Mouse (Mus musculus) left cerebral cortex, postnatal 14 days (tissue): ENCODE data around the gene Mrps12. TPM values are rescaled to one million over a fixed set of nuclear protein-coding genes. Genes with fewer than 3 reads are reported as not detected.
A peak's percentile ranks its signal among the peaks of the same experiment; 100 is the strongest.

Experiments used
- DNase-seq, 2 experiments: peaks; one replicate each; pipeline ENCODE4 v3.0.0; 2021 to 2022; ENCODE audit warnings: low spot score in 2 of 2, mixed read lengths in 1 of 2
- intact Hi-C: fragments of 180-260 bp; cut with DNase I; formaldehyde crosslinking; loops from one replicate; pipeline ENCODE4 v1.15.1; 2025
- total RNA-seq, 2 experiments: library from RNA; stranded (reverse); gene quantifications; 2 replicates each; pipeline ENCODE4 v1.2.3; 2021

Mrps12 gene
- total RNA-seq, 2 experiments from 2014 or later, result 60.4 to 66.5 TPM

DNA sequence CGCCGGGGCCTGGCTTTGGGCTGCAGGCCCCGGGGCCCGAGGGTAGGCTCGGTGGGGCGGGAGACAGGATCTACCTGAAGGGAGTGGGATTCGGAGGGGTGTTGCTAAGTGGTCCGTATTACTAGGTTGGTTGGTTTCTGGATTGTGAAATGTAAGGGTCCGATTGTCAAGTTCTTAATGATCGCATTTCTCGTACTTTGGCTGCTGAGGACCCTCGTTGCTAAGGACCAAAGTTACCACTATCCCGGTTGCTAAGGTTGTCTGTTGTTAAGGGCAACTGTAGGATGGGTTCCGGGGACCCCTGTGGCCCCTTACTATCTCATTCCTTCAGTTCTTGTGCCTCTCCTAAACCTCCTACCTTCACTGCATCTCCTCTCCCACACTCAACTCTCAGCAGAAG is 25.3 kb upstream of the Mrps12 start:
- intact Hi-C loops, result no loop called here

DNA sequence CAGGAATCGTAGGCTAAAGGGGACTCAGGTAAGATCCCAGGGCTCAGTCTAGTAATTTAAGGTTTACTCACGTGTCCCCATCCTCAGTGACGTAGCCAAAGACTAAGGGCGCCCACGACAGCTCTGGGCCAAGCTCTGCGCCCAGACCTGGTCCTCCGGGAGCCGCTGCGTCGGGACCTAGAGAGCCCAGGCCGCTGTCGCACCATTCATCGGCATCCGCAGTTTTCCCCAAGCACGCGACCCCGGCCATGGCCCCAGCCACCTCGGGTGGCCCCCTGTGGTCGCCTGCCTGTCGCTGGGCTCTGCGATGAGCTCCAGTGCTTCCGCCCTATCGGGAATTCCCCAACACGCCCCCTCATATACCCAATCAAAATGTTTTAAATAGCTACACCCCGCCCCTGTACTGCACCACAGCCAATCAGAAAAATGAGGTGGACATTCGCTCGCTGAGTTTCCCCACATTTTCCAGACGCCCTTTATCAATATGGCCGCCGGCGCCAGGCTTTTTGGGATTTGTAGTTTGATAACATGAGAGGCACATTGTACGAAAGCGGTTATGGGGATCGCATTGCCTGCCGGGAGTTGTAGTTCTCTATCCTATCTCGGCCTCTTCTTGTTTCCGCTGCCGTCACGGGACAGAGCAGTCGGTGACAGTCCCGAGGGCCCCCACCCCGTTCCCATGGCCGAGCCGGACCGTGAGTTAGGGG is 24.7 kb upstream of the Mrps12 start, which contains the start of gene Sirt2:
Sirt2 (plus strand) TSS at position 563 of the 707 bp plus-strand sequence.
- intact Hi-C loops, result no loop called here
- DNase-seq, result peak; percentile 99

More for the DNA sequence above, 25.3 kb upstream of the Mrps12 start:
- DNase-seq, result no peak

DNA sequence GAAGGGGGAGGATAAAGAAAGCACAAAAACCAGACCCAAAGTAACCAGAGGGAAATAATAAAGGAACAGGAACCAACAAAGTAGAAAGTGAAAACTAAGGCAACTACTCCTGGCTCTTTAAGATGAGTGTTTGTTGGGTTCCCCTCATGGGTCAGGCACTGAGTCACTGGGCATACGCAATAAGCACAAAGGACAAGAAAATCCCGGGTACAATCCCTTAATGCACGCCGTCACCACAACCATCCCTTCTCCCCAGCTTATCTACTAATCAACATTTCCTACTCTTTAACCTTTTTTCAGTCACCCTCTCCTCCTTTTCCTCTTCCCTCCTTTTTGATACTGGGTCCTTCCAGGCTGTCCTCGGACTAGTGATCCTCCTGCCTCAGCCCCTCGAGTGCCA is 23.6 kb upstream of the Mrps12 start:
- DNase-seq, result no peak
- intact Hi-C loops, result no loop called here

DNA sequence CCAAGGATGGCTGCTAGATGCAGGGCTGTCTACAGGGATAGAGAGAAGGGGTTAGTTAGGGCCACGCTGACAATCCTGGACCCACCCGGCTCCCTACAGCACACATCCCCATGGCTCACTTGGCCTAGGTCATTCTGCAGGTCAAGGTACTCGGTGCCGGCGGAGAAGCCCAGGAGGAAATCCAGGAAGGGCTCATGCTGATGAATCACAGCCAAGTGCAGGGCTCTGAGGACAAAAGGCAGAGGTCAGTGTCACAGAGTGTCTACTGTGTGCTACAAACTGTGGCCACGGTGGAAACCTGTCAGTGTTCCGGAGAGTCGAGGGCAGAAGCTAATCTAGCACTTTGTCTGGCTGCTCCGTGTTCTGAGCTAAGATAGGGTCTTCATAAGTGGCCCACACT is 20.3 kb upstream of the Mrps12 start:
- intact Hi-C loops, result no loop called here
- DNase-seq, result no peak

DNA sequence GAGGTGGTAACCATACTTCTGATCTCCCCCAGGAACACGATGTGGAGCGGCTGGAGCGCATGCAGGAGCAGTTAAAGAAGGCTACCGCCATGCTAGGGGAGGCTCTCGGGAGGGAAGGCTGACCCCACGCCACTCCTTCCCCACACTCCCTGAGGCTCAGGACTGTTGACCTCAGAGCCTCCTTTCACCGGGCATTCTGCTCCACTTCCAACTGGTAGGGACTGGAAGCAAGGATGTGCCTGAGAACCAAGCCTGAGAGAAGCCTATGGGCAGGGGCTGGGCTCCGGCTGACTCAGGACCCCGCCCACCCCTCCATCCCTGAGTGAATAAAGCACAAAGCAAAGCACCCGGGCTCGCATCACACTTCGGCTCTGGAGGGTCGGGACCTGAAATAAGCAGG is 17.0 kb upstream of the Mrps12 start:
- intact Hi-C loops, result no loop called here
- DNase-seq, result no peak

DNA sequence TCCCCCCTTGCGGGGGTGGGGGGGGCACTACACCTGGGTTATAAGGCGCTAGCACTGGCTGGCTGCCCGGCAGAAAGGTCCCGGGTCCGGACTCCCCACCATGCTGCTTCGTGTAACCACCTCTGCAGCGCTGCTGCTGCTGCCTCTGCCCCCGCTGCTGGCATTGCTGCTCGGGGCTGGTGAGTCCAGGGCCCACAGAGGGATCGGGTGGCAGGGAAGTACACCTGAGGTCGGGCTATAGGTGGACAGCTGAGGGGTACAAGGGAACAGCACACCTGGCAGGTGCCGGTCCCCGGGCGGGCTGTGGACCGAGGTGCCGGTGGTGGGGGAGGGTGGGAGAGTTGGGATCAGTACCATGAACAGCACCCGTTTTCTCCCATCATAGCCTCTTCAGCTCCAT is 14.5 kb upstream of the Mrps12 start, which contains the start of gene Ccer2:
Ccer2 (plus strand) TSS at position 96 of the 400 bp plus-strand sequence.
- no peak for DNase-seq
- intact Hi-C loops, result no loop called here

DNA sequence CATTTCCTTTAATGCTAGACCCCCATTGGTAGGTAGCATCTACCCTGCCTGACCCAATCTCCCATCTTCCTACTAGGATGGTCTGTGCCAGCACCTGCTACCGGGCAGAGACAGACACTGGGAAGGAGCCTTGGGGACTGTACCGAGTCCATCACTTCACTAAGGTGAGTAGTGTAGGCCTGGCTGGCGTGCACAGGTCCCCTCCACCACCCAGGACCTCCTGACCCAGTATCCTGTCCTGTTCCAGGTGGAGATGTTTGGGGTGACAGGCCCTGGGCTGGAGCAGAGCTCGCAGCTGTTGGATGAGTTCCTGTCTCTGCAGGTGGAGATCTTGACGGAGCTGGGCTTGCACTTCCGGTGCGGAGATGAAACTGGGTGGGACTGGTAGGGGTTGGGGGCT is 8.3 kb upstream of the Mrps12 start:
- intact Hi-C loops, result no loop called here
- DNase-seq, result no peak

DNA sequence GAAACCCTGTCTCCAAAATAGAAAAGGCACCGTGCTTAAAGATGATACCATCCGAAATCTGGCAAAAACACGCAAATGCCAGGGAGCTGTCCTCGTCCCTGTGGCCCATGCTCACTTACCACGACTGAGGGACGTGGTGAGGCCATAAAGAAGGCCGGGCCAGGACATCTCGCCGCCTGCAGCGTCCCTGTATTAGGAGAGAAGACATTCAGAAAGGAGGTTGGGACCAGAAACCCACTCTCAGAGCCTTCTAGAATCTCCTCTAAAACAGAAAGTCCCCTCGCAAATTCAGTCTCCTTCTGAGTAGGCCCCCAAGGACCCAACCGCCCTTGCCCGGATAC is 282 bp downstream of the Mrps12 start:
- no peak for DNase-seq
- intact Hi-C loops, result no loop called here

DNA sequence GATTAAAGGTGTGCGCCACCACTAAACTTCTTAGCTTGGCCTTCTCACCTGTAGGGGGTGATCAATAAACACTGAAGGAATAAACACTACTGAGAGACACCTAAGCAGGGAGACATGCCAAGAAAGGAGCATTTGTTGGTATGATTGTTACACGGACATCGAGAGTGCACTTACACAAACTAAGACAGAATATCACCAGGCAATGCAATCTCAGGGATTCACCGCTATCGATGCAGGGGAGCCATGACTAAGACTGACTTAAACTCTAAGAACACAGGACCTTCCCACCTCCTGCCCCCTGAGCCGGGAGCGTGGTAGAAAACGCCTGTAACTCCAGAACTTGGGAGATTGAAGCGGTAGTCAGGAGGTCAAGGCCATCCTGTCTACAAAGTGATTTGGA is 671 bp downstream of the Mrps12 start:
- DNase-seq, result no peak
- intact Hi-C loops, result no loop called here

DNA sequence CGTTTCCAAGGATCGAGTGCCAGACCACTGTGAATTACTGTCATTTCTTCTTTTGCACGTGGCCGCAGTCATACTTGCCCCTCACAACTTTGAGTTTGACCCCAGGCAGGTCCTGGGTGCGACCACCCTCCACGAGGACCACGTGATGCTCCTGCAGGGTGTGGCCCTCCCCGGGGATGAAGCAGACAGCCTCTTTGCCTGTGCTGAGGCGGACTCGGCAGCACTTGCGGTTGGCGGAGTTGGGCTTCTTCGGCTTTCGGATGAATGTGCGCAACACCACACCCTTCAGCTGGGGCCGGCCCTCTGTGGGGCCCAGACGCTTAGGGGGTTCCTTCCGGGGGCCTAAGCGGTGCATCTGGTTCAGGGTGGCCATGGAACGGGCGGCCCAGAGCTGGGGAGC is 1.8 kb downstream of the Mrps12 start:
- DNase-seq, result no peak
- intact Hi-C loops, result no loop called here

DNA sequence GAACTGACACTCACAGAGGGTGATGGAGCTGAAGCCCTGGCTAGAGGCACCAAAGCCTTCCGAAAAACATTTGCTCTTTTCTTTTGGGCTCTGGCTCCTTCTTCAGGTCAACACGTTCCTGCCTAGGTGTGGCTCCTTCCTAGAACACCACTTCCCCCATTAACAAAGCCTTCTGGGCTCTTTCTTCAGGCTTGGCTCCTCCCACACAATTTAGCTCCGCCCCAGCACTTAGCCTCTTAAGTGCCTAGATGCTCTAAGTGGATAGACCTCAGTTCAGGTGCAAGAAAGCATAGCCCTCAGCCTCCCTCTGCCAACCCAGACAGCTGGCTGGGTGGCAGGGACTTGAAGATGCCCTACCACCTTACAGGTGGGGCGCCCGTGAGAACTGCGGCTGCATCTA is 5.9 kb downstream of the Mrps12 start:
- DNase-seq, result no peak
- intact Hi-C loops, result no loop called here

DNA sequence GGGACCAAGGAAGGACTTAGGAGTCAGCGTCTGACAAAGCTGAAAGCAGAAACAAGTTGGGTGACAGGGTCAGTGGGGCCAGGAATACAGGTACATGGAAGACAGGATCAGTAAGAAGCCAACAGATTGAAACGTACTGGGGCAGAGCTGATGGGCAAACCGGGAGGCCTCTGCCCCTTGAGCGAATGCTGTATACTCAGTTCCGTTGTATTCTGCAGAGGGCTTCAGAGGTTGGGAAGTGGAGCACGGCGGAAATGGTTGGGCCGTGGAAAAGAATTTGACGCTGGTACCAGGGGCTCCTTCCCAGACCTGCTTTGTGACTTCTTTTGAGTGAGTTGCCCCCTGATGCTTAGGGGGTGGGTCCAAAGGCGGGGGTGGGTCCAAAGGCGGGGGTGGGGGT is 8.4 kb downstream of the Mrps12 start:
- intact Hi-C loops, result no loop called here
- DNase-seq, result no peak

DNA sequence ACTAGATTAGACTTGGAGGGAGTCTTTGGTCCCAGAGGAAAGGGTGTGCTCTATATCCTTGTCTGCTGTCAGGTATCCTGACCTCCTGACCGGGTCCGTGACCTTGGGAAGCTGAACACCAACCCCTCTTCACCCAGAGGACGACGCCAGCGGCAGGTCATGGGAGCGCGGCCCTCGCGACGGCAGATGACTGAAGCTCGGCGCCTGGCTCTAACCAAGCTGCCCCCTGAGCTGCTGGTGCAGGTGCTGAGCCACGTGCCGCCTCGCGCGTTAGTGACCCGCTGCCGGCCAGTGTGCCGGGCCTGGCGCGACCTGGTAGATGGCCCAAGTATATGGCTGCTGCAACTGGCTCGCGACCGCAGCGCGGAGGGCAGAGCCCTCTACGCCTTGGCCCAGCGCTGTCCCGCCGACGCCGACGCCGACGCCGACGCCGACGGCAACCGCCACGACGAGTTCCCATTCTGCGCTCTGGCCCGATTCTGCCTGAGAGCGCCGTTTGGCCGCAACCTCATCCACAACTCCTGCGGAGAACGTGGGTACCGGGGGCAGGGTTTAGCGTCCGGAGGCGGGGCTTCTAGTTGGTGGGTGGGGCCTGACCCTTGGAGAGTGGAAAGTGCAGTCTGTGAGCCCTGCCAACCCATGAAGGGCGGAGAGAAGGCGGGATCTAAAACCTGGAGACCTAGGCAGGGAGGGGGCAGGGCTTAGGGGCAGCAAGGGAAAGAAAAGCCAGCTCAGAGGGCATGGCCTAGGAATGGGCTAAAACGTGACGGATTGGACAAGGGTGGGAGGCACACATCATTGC is 9.1 kb downstream of the Mrps12 start:
- no peak for DNase-seq
- intact Hi-C loops, result no loop called here

DNA sequence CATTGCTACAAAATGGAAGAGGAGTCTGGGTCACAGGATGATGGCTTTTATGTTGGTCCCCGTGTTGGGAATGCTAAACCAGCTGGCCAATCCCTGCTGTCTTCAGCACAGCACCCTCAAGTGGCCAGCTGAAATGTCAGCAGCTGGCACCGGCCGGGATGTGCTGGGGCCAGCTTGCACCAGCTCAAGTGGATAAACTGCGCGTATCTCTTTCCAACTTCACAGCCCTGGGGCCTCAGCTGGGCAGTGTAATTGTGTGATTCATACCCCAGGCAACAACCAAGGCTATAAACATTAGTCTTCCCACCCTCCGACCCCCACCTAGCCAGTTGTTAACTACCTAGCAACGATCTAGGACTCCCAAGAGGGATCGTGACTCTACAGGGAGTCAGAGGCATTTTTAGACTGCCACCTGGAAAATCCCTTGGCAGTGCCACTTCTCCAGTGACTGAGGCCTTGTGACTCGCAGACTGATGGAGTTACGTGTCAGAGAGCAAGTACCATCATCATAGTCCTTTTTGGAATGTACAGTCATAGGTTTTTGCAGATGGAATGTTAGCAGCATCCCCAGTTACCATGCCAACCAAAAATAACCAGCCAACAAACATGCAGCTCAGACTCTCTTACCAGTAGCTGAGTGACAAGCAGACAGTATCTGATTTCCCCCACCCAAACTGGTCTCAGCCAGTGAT is 13.8 kb downstream of the Mrps12 start:
- peak; percentile 44 to 85 for DNase-seq
- intact Hi-C loops, result loop anchor here (2.0 to 5.0 kb wide), 2 partner anchors 125 to 291 kb away; partner anchors contain the start of gene Gmfg

DNA sequence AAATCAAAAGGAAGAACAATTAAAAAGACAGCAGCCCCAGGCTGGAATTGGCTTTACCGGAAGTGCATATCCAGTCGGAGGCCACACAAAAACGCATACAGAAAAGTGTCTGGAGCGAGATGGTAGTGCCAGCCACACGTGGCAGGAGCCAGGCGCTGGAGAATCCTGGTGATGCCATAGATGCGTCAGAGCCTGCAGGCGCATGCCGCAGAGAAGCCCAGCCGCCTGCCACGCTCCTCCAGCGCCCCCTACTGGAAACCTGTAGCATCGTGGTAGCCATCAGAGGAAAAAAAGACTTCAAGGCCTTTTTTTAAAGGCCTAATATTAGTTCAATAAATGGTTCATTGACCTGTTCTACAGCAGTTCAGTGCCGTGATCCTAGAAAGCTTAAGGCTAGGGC is 15.0 kb downstream of the Mrps12 start:
- peak; percentile 82 to 85 for DNase-seq
- intact Hi-C loops, result loop anchor here (2.0 to 5.0 kb wide), 2 partner anchors 124 to 290 kb away; partner anchors contain the start of gene Gmfg

DNA sequence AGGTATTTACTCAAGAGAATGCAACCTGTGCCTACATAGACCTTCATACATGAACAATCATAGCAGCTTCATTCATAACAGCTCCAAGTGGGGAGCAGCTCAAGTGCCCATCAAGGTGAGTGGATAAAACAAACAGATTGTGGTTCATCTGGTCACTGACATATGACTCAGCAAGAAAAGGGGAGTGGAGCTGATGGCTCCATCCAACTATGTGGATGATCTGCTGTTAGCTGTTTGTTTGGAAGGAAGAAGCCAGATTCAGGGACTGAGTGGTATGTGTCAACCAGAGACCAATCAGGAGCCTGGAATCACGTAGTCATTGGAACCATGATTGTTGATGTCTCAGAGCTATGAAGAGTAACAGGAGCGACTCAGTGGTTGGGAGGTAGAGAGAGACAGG is 17.0 kb downstream of the Mrps12 start:
- intact Hi-C loops, result loop anchor here (5.0 kb wide), 1 partner anchor 122 kb away; no protein-coding TSS in a partner anchor
- DNase-seq, result no peak

DNA sequence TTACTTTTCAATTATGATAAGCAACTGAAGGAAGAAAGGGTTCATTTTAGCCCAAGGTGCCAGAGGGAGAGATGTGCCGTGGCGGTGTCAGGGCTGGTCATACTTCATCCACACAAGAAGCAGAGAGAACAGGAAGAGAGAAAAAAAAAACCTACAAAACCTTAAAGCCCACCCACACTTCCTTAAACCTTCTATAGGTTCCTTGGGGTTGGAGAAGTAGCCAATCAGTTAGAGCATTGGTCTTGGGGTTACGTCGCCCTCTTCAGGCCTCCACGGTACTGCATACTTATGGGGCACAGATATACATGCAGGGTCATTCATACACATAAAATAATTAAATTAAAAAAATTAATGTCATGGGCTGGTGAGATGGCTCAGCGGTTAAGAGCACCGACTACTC is 19.5 kb downstream of the Mrps12 start:
- DNase-seq, result no peak
- intact Hi-C loops, result no loop called here

DNA sequence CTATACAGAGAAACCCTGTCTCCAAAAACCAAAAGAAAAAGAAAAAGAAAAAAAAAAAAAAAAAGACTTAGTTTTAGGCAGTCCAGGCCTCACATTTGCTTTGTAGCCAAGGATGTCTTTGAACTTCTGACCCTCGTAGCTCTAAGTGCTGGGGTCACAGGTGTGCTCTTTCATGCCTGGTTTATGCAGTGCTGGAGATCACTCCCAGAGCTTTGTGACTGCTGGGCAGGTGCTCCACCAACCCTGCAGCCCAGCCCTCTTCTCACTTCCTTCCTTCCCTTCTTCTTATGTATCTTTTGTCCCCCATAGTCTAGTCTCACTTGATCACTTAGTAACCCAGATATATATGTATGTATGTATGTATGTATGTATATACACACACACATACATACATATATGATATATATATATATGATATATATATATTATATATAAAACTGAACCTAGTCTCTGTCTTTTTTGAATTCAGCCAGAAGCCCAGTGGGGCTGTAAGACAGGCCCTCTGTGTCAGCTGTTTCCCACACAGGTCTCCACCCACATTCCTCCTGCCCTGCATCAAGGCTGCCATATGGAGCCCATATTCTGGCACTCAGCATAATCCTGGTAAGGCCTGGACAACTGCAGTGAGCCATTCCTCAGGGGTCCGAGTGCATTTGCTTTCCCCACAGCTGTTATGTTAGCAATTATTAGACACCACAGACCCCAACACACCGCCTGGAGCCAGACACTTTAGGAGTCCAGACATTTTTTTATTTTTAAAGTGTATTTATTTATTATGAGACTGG is 20.7 kb downstream of the Mrps12 start:
- intact Hi-C loops, result no loop called here
- no peak for DNase-seq

DNA sequence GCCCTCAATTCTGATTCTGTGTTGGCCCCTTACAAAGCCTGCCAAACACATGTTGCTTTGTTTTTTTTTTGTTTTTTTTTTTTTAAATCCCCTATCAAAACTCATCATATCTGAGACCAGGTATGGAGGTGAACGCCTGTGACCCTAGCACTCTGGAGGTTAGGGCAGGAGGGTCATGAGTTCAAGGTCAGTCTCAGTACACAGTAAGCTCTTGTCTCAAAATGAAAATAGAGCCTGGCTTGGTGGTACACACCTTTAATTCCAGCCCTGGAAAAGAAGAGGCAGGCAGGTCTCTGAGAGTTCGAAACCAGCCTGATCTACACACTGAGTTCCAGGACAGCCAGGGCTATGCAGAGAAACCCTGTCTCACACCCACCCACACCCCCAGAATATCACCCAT is 22.0 kb downstream of the Mrps12 start:
- DNase-seq, result no peak
- intact Hi-C loops, result no loop called here

DNA sequence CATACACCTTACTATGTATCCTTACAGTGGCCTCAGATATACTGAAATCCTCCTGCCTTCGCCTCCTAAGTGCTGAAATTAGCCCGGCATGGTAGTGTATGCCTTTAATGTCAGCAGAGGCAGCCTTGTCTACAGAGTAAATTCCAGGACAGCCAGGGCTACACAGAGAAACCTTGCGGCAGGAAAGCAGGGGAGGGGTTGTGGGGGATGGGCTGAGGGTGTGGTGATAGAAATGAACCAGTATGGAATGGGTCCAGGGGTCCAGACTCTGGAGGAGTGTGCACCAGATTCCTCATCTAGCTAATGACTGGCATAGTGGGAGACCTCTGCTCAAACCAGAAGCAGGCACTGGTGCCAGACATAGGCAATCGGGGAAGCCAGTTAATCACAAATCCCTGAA is 22.5 kb downstream of the Mrps12 start:
- intact Hi-C loops, result no loop called here
- DNase-seq, result no peak
